Mouse (Mus musculus): ENCODE measurements around the gene Lap3. TPM values are rescaled to one million over a fixed set of nuclear protein-coding genes. Genes with fewer than 3 reads are reported as not detected.

Gene Lap3
- polyA plus RNA-seq, 2 experiments from 2014 or later: 22.2 to 30.2 TPM

GRCm38 (mm10) chr5:45496042-45496441 is 2.9 kb downstream of the Lap3 start:
- ATAC-seq: no peak

GRCm38 (mm10) chr5:45496479-45496878 is 3.3 kb downstream of the Lap3 start:
- no peak for ATAC-seq

DNA sequence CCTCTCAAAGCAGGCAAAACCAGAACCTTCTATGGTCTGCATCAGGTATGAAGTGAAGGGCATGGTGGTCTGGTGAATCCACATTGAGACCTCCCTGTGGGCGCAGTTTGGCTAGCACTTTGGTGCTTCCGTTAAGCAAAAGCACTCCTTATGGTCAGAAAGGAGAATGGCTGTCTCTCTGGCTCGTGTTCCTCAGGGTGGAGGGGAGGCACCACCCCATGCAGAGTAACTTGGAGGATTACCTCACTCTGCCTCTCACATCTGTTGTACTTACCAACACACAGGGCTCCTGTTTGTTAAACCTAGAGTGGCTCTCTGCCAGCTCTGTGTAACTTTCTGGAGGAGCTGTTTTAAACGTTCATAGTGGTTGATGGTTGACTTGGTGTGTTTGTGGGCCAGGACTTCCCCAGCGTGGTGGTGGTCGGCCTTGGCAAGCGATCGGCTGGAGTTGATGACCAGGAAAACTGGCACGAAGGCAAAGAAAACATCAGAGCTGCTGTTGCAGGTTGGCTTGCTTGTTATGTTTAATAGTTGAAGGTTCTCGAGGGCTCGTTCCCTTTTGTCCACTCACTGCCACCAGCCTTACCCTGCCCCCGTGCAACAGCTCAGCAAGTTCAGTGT is 3.9 kb downstream of the Lap3 start:
- ATAC-seq: no peak

GRCm38 (mm10) chr5:45497564-45497963 is 4.4 kb downstream of the Lap3 start:
- no peak for ATAC-seq

GRCm38 (mm10) chr5:45510071-45510470 is 16.9 kb downstream of the Lap3 start:
- ATAC-seq: no peak

DNA sequence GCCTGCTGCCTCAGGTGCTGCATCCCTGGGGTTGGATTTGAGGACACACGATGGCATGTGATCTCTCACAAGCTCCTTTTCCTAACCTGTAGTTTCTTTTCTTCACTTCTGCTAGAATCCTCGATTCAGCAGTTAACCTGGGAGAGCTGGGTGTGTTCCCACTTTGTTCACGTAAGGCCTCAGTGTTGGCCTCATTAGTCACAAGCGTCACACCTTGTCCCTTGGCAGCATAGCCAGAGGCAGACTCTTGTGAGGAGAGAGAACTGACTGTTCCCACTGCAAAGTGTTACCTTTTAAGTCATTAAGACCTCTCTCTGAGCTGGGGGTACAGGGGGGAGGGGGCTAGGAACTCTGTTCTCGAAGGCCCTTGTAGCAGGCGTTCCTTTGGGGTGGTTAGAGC is 19.7 kb downstream of the Lap3 start:
- no peak for ATAC-seq

GRCm38 (mm10) chr5:45513511-45513910 is 20.3 kb downstream of the Lap3 start:
- no peak for ATAC-seq

DNA sequence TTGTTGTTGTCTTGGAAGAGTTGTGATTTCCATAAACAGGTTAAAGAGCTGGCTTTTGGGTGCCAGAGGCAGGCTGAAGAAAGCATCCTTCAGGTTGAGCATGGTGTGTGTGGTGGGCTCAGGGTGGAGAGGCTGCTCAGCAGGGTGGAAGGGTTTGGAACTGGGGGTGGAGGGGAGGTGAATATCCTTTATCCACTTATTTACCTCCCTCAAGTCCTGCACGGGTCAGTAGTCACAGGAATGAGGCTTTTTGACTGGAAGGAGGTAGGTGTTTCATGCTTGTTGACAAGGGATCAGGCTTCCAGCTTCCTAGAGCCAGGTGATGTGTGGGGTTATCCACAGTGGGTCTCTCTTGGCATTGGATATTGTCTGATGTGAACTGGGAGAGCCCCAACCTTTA is 21.4 kb downstream of the Lap3 start:
- no peak for ATAC-seq

- no peak for ATAC-seq
These were observed 22.1 kb downstream of the Lap3 start for GRCm38 (mm10) chr5:45515151-45515743.

DNA sequence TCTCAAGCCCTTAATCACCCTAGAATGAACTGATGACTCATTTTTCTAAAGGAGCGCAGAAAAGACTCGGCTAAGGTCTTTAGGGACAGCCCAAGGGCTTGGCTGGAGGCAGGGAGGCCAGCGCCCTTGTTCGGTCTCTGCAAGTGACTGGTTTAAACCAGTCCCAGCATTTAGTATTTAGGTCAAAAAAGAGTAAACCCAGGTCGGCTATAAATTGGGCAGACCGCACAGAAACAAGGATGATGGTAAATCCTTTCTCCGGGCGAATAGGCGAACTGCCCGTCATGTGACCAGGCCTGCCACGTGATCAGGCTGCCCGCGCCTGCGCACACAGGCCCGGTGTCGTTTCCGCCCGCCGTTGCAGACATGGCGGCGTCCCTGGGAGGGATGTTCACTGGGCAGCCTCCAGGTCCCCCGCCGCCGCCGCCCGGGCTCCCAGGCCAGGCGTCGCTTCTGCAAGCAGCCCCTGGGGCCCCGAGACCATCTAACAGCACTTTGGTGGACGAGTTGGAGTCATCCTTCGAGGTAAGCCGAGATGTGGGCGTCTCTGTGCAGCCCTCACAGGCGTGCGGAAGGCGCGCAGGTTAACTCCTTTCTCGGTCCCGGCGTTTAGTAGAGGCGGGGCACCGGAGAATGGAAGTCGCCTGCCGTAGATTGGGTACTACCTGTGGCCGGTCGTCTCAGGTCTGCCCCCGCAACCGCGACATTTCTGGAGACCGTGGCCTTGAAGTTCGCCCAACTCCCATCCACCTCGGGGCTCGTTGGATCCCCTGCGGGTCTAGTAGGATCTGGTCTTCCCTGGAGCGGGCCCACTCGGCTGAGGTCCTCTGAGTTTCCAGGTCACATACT is 27.0 kb downstream of the Lap3 start, which contains the start of gene Med28:
TSS of gene Med28 (plus strand) at position 270 of the 849 bp plus-strand sequence.
- ATAC-seq: peak; percentile 92

DNA sequence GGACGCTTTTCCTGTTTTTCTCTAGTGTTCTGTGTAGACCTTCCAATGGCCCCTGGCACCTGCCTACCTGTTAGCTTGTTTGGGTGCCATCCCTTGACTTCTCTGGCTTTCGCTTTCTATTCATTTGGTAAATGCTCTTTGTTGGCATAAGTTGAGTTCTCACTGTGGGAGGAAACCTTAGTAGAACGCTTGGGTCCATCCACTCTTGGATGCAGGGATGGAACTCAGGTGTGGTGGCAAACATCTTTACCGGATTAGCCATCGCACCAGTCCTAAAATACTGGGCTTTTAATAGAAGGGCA is 27.6 kb downstream of the Lap3 start:
- peak; percentile 18 for ATAC-seq

- ATAC-seq: no peak
These were observed 28.4 kb downstream of the Lap3 start for GRCm38 (mm10) chr5:45521601-45522000.

GRCm38 (mm10) chr5:45525101-45525500 is 31.9 kb downstream of the Lap3 start:
- ATAC-seq: no peak

- ATAC-seq: no peak
These were observed 33.2 kb downstream of the Lap3 start for GRCm38 (mm10) chr5:45526338-45526737.

- no peak for ATAC-seq
These were observed 36.5 kb downstream of the Lap3 start for GRCm38 (mm10) chr5:45529696-45530095.

DNA sequence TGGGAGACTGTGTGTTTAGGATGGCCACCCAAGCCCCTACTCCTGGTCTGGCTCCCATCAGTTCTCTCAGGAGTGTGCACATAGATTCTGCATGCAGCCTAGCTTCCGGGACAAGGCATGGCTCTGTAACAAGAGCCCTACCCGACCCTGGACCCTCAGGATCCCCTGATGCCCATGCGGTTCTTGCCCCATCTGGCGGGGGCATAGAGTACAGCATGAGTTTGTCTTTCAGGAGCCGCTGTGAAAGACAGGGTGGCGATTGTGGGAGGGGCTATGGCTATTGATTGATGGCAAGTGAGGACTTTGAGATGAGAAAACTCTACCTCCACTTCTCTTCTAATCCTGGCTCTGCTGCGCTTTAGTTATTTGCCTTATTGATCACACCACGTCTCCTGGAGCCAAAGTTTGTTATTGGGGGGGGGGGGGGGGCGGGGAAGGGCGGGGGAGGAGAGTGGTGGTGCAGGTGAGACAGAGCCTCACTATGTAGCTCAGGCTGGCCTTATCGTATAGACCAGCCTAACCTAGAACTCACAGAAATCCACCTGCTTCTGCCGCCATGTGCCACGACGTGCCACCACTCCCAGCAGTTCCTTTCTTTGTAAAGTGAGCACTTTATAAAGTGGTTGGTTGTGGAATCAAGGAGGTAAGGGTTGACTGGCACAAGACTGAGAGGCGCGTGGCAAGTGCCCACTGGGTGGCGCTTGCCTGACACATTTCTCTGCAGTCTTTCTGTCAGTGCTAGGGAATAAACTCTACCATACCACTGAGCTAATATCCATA is 41.3 kb downstream of the Lap3 start:
- peak; percentile 82 for ATAC-seq

GRCm38 (mm10) chr5:45535177-45535576 is 42.0 kb downstream of the Lap3 start:
- ATAC-seq: peak; percentile 24

GRCm38 (mm10) chr5:45539502-45539901 is 46.3 kb downstream of the Lap3 start:
- no peak for ATAC-seq

GRCm38 (mm10) chr5:45543374-45543773 is 50.2 kb downstream of the Lap3 start:
- no peak for ATAC-seq

GRCm38 (mm10) chr5:45549586-45549985 is 56.4 kb downstream of the Lap3 start:
- no peak for ATAC-seq
